Mouse (Mus musculus) megakaryocyte, embryonic 14.5 days (primary cell): Measurements from ENCODE around the gene Gm14124.
"Not testable (repeated sequence)": the region's sequence is repeated elsewhere in the genome, so short reads cannot be mapped to it uniquely, and the experiment has no call there.

ENCODE experiments used
- FLI1 ChIP-seq: IDR thresholded peaks from 2 replicates; pipeline ENCODE4 v1.6.1; 2012; ENCODE audit warnings: low read length, inconsistent platforms, mixed read lengths
- GATA1 ChIP-seq: IDR thresholded peaks from 3 replicates; pipeline ENCODE4 v1.6.1; 2012; ENCODE audit warnings: mixed read lengths, low read length, inconsistent platforms, borderline replicate concordance

GRCm38 (mm10) chr2:150256861-150257260, 456 bp upstream of the Gm14124 start:
- not testable (repeated sequence) for TF ChIP-seq GATA1, FLI1
